In genomic region chr17:28502196-28502821, GRCm38 (mm10) we compare ENCODE assay signal across 20 mouse cellular contexts. TPM values are rescaled to one million over a fixed set of nuclear protein-coding genes. Genes with fewer than 3 reads are reported as not detected.
DNase-seq lines count a peak whose midpoint lies in the region; ATAC-seq and TF ChIP-seq lines count a peak whose summit lies in the region.
"Had no signal": no experiment of that assay in that cellular context is flagged by ENCODE, and none has a peak within 500 bp of the region (broad histone marks: within the 10 kb centered on the region; RNA-seq: fewer than 3 reads in every experiment).

No protein-coding gene starts in this region.

- H3K4me3 ChIP-seq in kidney, embryonic 15.5 days (replicated peaks), result no peak overlapping the region
- no peak overlapping the region for H3K4me3 ChIP-seq in forebrain, embryonic 10.5 days
- H3K4me3 ChIP-seq in layer of hippocampus, adult 2 months, result no peak overlapping the region
- H3K4me3 ChIP-seq: embryonic facial prominence, embryonic 10.5 days; limb, embryonic 10.5 days; neural tube, embryonic 15.5 days had no signal

- WGBS in kidney, embryonic 15.5 days, result 33% methylated on average over 7 of the region's 7 CpGs
- 77% methylated on average over 7 of the region's 7 CpGs for WGBS in forebrain, embryonic 10.5 days

- no peaks in the 10 kb centered on the region for H3K9me3 ChIP-seq in kidney, embryonic 15.5 days (replicated peaks)
- peaks cover 1% of the 10 kb centered on the region; the same call in 1 of the 2 replicates for H3K9me3 ChIP-seq in forebrain, embryonic 10.5 days
- H3K9me3 ChIP-seq: limb, embryonic 10.5 days; neural tube, embryonic 15.5 days had no signal

- H3K27ac ChIP-seq in kidney, embryonic 15.5 days, result 0 out of 2 replicates have a peak overlapping the region, but pooled peaks have one; percentile 1
- no peak overlapping the region for H3K27ac ChIP-seq in forebrain, embryonic 10.5 days
- no peak overlapping the region for H3K27ac ChIP-seq in layer of hippocampus, adult 2 months
- H3K27ac ChIP-seq: embryonic facial prominence, embryonic 10.5 days; limb, embryonic 10.5 days; neural tube, embryonic 15.5 days had no signal

- H3K4me1 ChIP-seq in kidney, embryonic 15.5 days, result peaks cover 13% of the 10 kb centered on the region
- H3K4me1 ChIP-seq in forebrain, embryonic 10.5 days, result peaks cover 10% of the 10 kb centered on the region

- no peak for TF ChIP-seq CTCF in layer of hippocampus, adult 2 months (conservative IDR thresholded peaks at IDR 0.05)

- no peaks in the 10 kb centered on the region for H3K27me3 ChIP-seq in kidney, embryonic 15.5 days
- peaks cover 11% of the 10 kb centered on the region for H3K27me3 ChIP-seq in forebrain, embryonic 10.5 days (ENCODE audit: poor library complexity, severe bottlenecking)
- H3K27me3 ChIP-seq: neural tube, embryonic 15.5 days had no signal

- H3K4me2 ChIP-seq in kidney, embryonic 15.5 days, result no peak overlapping the region
- H3K4me2 ChIP-seq: neural tube, embryonic 15.5 days had no signal

- H3K9ac ChIP-seq in kidney, embryonic 15.5 days, result no peak overlapping the region
- H3K9ac ChIP-seq: neural tube, embryonic 15.5 days had no signal

- no peak for ATAC-seq in kidney, embryonic 15.5 days (replicated peaks; ENCODE audit: low FRiP score)
- ATAC-seq in granulocyte monocyte progenitor cell, adult 5-6 weeks (replicated peaks; ENCODE audit: poor library complexity, severe bottlenecking), result peak; percentile 46; the same call in 1 of the 2 replicates

- no peaks in the 10 kb centered on the region for H3K36me3 ChIP-seq in kidney, embryonic 15.5 days
- H3K36me3 ChIP-seq in forebrain, embryonic 10.5 days (replicated peaks), result no peaks in the 10 kb centered on the region
- H3K36me3 ChIP-seq: embryonic facial prominence, embryonic 10.5 days; limb, embryonic 10.5 days; neural tube, embryonic 15.5 days had no signal

- DNase-seq in kidney, postnatal 4 days, result no peak
- DNase-seq in urinary bladder, postnatal 14 days (ENCODE audit: low spot score), result peak; percentile 76
- no peak for DNase-seq in urinary bladder, adult 2 months (ENCODE audit: low spot score)
- DNase-seq in forebrain, embryonic 10.5 days (ENCODE audit: extremely low spot score, low spot score), result no peak
- no peak for DNase-seq in layer of hippocampus, adult 2 months (ENCODE audit: low spot score in 2 of 2)
- DNase-seq: cerebellum, adult 9-11 months; kidney, postnatal 14 days had no signal

RNA-seq across cellular contexts. Expression of gene Fkbp5, which starts 15.0 kb away (rescaled TPM):
- 31.1 and 35.0 TPM in 2 replicates for polyA plus RNA-seq in kidney, embryonic 15.5 days (2015; fragmentation: Nextera tagmentation; extraction: Ambion mirVana)
- polyA plus RNA-seq in urinary bladder, adult 2 months (2012; rRNA removed), result 13.5 and 22.6 TPM in 2 replicates
- 49.1 and 63.7 TPM in 2 replicates for total RNA-seq in granulocyte monocyte progenitor cell, adult 5-6 weeks (2014; fragmentation: Nextera tagmentation)
- total RNA-seq in granulocyte monocyte progenitor cell, adult 5-6 weeks (2017), result 40.8 and 53.1 TPM in 2 replicates
- 31.7 and 33.5 TPM in 2 replicates for polyA plus RNA-seq in forebrain, embryonic 10.5 days (2016; fragmentation: Nextera tagmentation; extraction: Ambion mirVana)
- 10 to 100 TPM; 80.8 to 90.5 TPM for total RNA-seq in layer of hippocampus, adult 2 months (2021)

RNA-seq across cellular contexts. Expression of gene Armc12, which starts 28.3 kb away (rescaled TPM):
- not detected in 2 replicates for polyA plus RNA-seq in kidney, embryonic 15.5 days (2015; fragmentation: Nextera tagmentation; extraction: Ambion mirVana)
- not detected in 2 replicates for polyA plus RNA-seq in urinary bladder, adult 2 months (2012; rRNA removed)
- total RNA-seq in granulocyte monocyte progenitor cell, adult 5-6 weeks (2014; fragmentation: Nextera tagmentation), result not detected in 2 replicates
- not detected in 2 replicates for total RNA-seq in granulocyte monocyte progenitor cell, adult 5-6 weeks (2017)
- not detected in 2 replicates for polyA plus RNA-seq in forebrain, embryonic 10.5 days (2016; fragmentation: Nextera tagmentation; extraction: Ambion mirVana)
- not detected for total RNA-seq in layer of hippocampus, adult 2 months (2021)
- total RNA-seq: adrenal gland, adult 18-20 months; layer of hippocampus, postnatal 25 days; megakaryocyte-erythroid progenitor cell, adult 5-6 weeks had no signal
- polyA plus RNA-seq: embryonic facial prominence, embryonic 10.5 days; frontal cortex, adult 2 months; heart, postnatal 0 days; intestine, embryonic 14.5 days; limb, embryonic 10.5 days; liver, embryonic 16.5 days; neural tube, embryonic 15.5 days had no signal

RNA-seq across cellular contexts. Expression of gene Clpsl2, which starts 46.9 kb away (rescaled TPM):
- not detected in 2 replicates for polyA plus RNA-seq in kidney, embryonic 15.5 days (2015; fragmentation: Nextera tagmentation; extraction: Ambion mirVana)
- not detected in 2 replicates for polyA plus RNA-seq in urinary bladder, adult 2 months (2012; rRNA removed)
- total RNA-seq in granulocyte monocyte progenitor cell, adult 5-6 weeks (2014; fragmentation: Nextera tagmentation), result not detected in 2 replicates
- total RNA-seq in granulocyte monocyte progenitor cell, adult 5-6 weeks (2017), result not detected in 2 replicates
- not detected in 2 replicates for polyA plus RNA-seq in forebrain, embryonic 10.5 days (2016; fragmentation: Nextera tagmentation; extraction: Ambion mirVana)
- total RNA-seq in layer of hippocampus, adult 2 months (2021), result not detected
- total RNA-seq: adrenal gland, adult 18-20 months; layer of hippocampus, postnatal 25 days; megakaryocyte-erythroid progenitor cell, adult 5-6 weeks had no signal
- polyA plus RNA-seq: embryonic facial prominence, embryonic 10.5 days; frontal cortex, adult 2 months; heart, postnatal 0 days; intestine, embryonic 14.5 days; limb, embryonic 10.5 days; liver, embryonic 16.5 days; neural tube, embryonic 15.5 days; testis, adult 2 months had no signal

RNA-seq across cellular contexts. Expression of gene Clps, which starts 58.3 kb away (rescaled TPM):
- polyA plus RNA-seq in kidney, embryonic 15.5 days (2015; fragmentation: Nextera tagmentation; extraction: Ambion mirVana), result 0.78 and 2.6 TPM in 2 replicates
- 0.32 and 0.46 TPM in 2 replicates for polyA plus RNA-seq in urinary bladder, adult 2 months (2012; rRNA removed)
- not detected in 2 replicates for total RNA-seq in granulocyte monocyte progenitor cell, adult 5-6 weeks (2014; fragmentation: Nextera tagmentation)
- not detected in 2 replicates for total RNA-seq in granulocyte monocyte progenitor cell, adult 5-6 weeks (2017)
- polyA plus RNA-seq in forebrain, embryonic 10.5 days (2016; fragmentation: Nextera tagmentation; extraction: Ambion mirVana), result not detected in 2 replicates
- not detected for total RNA-seq in layer of hippocampus, adult 2 months (2021)
- total RNA-seq: adrenal gland, adult 18-20 months; layer of hippocampus, postnatal 25 days; megakaryocyte-erythroid progenitor cell, adult 5-6 weeks had no signal
- polyA plus RNA-seq: embryonic facial prominence, embryonic 10.5 days; heart, postnatal 0 days; limb, embryonic 10.5 days; neural tube, embryonic 15.5 days had no signal
